Mouse (Mus musculus): ENCODE measurements around the gene Sept4.

The Sept4 gene

DNA sequence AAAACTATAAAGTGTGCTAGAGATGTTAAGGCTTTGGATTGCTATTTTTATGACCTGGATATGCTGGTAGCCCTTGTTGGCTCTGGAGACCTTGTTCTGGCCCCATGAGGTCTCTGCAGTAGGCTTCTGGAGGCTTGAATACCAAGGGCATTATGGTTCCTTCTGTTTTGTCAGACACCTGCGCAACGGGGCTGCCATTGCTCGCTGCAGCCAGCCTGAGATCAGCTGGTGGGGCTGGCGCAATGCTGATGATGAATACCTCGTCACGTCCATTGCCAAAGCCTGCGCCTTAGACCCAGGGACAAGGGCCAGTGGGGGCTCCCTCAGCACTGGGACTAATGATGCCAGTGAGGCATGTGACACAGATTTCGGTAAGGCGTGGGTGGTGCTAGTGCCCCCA is 33.5 kb downstream of the Sept4 start:
- DNase-seq = no peak

DNA sequence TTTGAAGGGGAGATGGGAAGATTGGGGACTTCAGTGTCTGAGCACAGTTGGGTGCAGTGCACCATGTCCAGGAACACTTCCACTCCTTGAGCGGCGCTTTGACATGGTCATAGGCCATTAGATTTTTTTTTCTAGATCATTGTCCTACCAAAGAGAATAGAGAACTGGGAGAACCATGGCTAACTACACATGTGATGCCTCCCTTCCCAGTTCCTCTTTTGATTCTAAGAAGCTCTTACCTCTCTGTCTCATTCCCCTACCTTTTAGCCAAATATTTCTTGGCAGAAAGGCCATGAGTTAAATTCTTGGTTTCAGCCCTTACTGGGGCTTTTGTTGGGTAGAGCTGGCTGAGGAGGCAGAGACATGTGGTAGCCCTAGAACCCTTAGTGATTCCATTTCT is 34.9 kb downstream of the Sept4 start:
- no peak for DNase-seq

DNA sequence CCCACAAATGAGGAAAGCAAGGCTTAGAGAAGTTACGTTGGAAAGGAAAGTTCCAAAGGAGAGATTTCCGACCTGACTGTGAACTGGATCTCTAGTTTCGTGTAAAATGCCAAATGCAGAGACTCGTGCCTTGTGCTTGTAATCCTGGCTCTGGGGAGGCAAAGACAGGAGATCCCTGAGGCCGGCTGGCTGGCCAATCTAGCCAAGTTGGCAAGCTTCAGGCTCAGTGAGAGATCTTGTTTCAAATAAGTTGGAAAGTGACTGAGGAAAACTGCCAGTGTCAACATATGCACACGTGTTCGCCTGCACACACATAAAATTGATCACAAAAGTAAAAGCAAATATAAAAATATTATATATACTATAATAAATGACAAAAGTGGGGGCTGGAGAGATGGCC is 40.6 kb downstream of the Sept4 start:
- DNase-seq = no peak

DNA sequence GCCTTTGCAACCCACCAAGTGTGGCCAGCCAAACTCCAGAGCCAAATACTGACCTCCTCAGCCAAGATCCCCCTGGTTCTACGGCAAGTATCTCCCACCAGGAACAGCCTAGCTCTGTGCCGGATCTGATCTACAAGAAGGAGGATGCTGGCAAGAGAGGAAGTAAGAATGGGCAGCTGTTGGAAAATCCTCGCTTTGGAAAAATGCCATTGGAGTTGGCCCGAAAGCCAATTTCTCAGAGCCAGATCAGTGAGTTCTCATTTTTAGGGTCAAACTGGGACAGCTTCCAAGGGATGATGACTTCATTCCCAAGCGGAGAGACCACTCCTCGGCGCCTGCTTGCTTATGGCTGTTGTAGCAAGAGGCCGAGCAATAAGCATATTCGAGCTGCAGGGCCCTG is 42.8 kb downstream of the Sept4 start:
- DNase-seq = no peak

DNA sequence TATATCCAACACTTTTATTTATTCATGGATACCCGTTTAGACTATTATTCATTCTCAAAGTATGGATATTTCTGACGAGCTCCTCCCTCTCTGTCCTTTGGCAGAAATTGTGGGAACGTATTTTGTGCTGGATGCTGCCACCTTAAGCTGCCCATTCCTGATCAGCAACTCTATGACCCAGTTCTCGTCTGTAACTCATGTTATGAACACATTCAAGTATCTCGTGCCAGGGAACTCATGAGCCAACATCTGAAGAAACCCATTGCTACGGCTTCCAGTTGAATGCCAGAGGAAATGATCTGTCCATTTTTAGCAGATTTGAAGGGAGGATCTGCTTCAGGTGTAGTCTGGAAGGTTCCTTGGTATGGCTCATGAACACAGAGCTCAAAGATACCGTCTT is 45.3 kb downstream of the Sept4 start:
- DNase-seq = no peak

DNA sequence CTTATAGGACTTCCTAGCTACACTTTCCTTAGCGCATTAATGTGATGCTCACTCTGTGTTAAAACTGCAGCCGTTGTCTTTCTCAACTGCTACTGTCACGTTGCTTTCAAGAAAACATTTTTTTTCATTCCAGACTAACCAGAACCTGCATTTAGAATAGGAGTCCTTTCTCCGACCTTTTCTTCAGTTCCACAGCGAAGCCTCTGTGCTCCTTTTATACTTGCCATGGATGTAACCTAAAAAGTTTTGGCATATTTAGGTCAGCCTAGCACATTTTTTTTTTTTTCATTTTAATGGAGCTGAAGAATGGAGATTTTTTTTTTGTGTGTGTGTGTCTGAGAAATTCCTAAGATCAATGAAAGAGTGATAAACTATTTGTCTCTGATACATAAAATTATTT is 46.8 kb downstream of the Sept4 start:
- DNase-seq = no peak

DNA sequence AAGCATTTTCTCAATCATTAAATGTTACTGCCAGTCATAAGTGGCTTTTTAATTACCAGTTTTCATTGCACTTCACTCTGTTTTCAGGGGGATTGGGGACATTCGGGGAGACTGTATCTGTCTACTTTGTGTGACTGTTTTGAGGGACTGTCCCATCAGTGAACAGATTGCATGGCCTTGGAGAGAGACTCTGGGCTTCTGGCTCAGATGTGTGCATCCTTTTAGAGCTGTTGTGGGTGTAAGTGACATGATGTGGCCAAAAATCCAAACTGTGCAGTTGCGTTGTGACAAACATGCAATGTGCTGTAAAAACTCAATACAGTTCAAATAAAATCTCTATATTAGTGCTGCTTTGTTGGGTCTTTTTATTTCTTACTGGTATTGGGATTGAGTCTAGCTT is 47.2 kb downstream of the Sept4 start:
- DNase-seq = no peak

DNA sequence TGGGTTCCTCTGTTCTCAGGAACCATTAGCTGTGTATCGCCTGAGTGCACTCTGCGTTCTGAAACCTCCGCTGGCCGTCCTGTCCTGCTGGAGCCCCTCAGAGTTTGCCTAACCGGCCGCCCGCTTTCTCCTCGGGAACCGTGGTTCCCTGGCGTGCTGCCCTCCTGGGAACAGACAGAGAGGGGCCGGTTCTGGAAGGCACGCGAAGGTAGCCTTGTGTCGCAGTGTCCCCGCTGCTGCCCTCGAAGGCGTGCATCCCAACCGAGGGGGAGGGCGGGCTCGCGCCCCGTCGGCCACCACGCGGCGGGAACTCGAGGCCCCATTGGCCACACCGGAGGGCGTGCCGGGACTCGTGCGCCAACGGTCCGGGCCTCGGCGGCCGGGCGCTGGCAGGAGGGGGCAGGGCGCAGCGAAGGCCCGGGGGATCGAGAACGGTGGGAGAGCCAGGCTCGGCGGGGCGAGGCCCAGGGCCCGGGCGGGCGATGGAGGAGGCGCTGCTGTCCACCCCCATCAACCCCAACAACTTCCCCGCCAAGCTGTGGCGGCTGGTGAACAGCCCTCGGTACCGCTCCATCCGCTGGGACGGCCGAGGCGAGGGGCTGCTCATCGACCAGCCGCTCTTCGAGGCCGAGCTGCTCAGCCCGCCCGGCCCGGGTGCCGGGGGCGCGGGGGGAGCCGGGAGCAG is 48.2 kb downstream of the Sept4 start, which contains the start of gene Hsf5:
Gene Hsf5, plus strand, starts transcription at position 375 of the 685 bp plus-strand sequence.
- no peak for DNase-seq

DNA sequence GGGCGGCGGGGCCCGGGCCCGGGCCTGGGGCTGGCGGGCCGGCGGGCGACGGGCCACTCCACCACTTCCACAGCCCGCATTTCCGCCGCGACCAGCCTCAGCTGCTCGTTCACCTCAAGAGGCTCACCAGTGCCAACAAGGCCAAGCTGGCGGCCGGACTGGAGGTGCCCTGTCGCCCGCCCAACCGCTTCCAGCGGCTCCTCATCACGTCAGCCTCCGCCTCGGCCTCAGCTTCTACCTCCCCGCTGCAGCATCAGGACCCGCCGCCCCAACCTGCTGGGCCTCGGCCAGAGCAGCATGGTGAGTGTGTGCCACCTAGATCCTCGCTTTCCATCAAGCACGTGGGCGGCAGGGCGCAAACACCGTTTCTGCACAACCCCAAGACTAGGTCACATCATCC is 48.9 kb downstream of the Sept4 start:
- no peak for DNase-seq

DNA sequence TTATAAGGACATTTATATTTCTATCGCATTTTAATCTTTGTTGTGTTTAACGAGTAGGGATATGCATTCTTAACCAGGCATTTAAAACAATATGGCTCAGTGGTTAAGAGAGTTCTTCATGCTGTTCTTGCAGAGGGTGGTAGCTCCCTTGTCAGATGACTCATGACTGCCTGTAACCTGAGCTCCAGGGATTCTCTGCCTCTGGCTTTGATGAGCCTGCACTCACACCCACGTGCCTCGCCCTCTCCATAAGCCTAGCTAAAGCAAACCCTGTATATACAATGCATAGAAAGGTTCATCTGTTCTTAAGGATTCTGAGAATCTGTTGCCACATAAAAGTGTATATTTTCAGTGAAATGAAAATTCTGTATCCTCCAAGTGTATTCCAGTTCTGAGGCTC is 54.5 kb downstream of the Sept4 start:
- no peak for DNase-seq

DNA sequence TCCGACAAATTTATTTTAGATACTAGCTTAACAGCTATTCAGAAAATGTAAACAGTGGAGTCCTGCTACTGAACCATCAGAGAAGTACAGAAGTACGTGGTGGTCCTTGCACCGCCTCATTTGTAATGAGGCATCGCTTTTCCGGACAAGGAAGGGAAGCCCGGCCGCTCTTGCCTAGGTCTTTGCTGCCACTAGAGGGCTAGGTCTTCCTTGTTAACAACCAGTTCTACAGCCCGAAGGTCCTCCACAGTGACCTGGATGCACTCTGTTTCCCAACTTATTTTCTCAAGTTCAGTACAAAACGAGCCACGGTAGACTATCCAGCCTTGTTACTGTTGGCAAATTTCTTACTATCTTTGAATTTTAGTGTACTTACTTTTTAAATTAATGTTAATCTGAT is 61.2 kb downstream of the Sept4 start:
- DNase-seq = no peak

DNA sequence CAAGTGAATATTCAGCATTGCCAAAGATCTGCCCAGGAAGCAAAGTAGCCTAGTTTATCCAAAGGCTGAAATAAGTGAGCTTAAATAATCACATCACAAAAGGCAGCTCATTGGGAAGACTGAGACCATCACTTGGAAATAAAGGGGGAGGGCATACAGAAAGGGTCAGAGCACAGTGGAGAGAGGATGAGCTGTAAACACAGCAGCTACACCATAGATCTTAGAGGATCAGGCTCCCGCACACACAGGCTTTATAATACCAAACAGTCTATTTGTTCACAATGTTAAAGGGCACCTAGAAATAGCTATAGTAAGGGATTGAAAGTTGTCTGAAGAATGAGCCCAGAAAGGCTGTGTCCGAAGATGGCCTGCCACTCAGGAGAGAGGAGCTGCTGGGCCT is 70.1 kb downstream of the Sept4 start:
- DNase-seq = no peak

DNA sequence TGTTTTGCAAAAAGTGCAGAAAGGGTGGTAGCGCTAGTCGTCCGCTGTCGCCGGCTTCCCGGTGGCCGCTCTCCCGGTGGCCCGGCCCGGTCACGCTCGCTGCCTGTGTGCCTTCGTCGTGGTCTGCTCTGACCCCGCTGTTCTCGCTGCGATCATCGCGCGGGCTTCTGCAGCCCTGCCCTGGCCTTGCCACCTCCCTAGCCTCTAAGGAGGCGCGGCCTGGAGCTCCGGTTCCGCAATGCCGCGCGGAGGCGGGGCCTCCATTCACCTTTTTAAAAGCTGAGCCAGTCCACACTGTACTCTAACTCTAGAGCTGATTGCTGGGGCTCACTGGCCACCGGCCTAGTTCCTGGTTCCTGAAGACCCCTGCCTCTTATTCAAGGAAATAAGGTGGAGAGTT is 70.5 kb downstream of the Sept4 start:
- DNase-seq = peak; percentile 65
